Comparison of ENCODE assay signal across 11 mouse cellular contexts in genomic region chr3:89262417-89262816, GRCm38 (mm10). TPM values are rescaled to one million over a fixed set of nuclear protein-coding genes. Genes with fewer than 3 reads are reported as not detected.
DNase-seq lines count a peak whose midpoint lies in the region.
"Had no signal": no experiment of that assay in that cellular context is flagged by ENCODE, and none has a peak within 500 bp of the region (broad histone marks: within the 10 kb centered on the region; RNA-seq: fewer than 3 reads in every experiment).

No protein-coding gene starts in this region.

- H3K27ac ChIP-seq in brown adipose tissue, adult 24 weeks (replicated peaks; ENCODE audit: low read depth, low read length), result peak overlapping the region; percentile 75
- 0 out of 2 replicates have a peak overlapping the region, but pooled peaks have one; percentile 8 for H3K27ac ChIP-seq in limb, embryonic 10.5 days

- H3K4me1 ChIP-seq in brown adipose tissue, adult 24 weeks (ENCODE audit: control insufficient read depth, insufficient read depth, insufficient read length, low read length), result peaks cover 5% of the 10 kb centered on the region; the same call in 1 of the 2 replicates
- peaks cover 31% of the 10 kb centered on the region for H3K4me1 ChIP-seq in limb, embryonic 10.5 days

- H3K36me3 ChIP-seq in limb, embryonic 10.5 days, result no peaks in the 10 kb centered on the region

- no peak overlapping the region for H3K4me3 ChIP-seq in brown adipose tissue, adult 24 weeks (ENCODE audit: insufficient read depth, low read depth, low read length)
- no peak overlapping the region for H3K4me3 ChIP-seq in limb, embryonic 10.5 days

- DNase-seq in kidney, adult 11 months, result peak; percentile 58
- DNase-seq in kidney, adult 8-10 months, result no peak
- peak; percentile 54 to 64 for DNase-seq in heart, postnatal 10 days
- DNase-seq in limb, embryonic 10.5 days (ENCODE audit: low spot score), result no peak
- no peak for DNase-seq in left cerebral cortex, postnatal 36 days (ENCODE audit: low spot score in 2 of 2)
- DNase-seq in spleen, postnatal 36 days (ENCODE audit: low spot score in 2 of 2), result no peak
- DNase-seq in layer of hippocampus, adult 8-10 months (ENCODE audit: low spot score in 2 of 2), result no peak
- DNase-seq: embryo, embryonic 11 days; gastrocnemius, postnatal 10 days; lung, embryonic 14.5 days had no signal

- 70% methylated on average over 10 of the region's 10 CpGs for WGBS in limb, embryonic 10.5 days

- H3K27me3 ChIP-seq in limb, embryonic 10.5 days (ENCODE audit: low read depth, poor library complexity, severe bottlenecking), result 0 out of 2 replicates have a peak, but pooled peaks cover 10% of the 10 kb centered on the region

- H3K9me3 ChIP-seq in limb, embryonic 10.5 days (replicated peaks), result no peaks in the 10 kb centered on the region

- intact Hi-C loops in heart, postnatal 10 days (cut with DNase I), result no loop called here
- intact Hi-C loops in left cerebral cortex, postnatal 36 days (cut with DNase I), result no loop called here

RNA-seq across cellular contexts. Expression of gene Dpm3, which starts 3.3 kb away (rescaled TPM):
- 125 and 130 TPM in 2 replicates for polyA plus RNA-seq in brown adipose tissue, adult 24 weeks (2012; ENCODE audit: insufficient read depth, insufficient read length, missing spikeins)
- 10 to 100 TPM; 60.2 to 64.2 TPM for total RNA-seq in heart, postnatal 10 days (2021)
- polyA plus RNA-seq in limb, embryonic 10.5 days (2016; fragmentation: Nextera tagmentation; extraction: Ambion mirVana), result 82.5 and 84.0 TPM in 2 replicates
- total RNA-seq in left cerebral cortex, postnatal 36 days (2021), result 10 to 100 TPM; 47.0 to 51.7 TPM
- total RNA-seq in layer of hippocampus, adult 8-10 months (2022), result 10 to 100 TPM; 44.2 to 67.3 (median 61.7) TPM

RNA-seq across cellular contexts. Expression of gene Slc50a1, which starts 8.0 kb away (rescaled TPM):
- 28.3 and 33.1 TPM in 2 replicates for polyA plus RNA-seq in brown adipose tissue, adult 24 weeks (2012; ENCODE audit: insufficient read depth, insufficient read length, missing spikeins)
- total RNA-seq in heart, postnatal 10 days (2021), result 10 to 100 TPM; 29.3 to 31.3 TPM
- 33.2 and 41.3 TPM in 2 replicates for polyA plus RNA-seq in limb, embryonic 10.5 days (2016; fragmentation: Nextera tagmentation; extraction: Ambion mirVana)
- total RNA-seq in left cerebral cortex, postnatal 36 days (2021), result 10 to 100 TPM; 34.5 to 39.1 TPM
- 10 to 100 TPM; 51.8 to 69.9 (median 58.2) TPM for total RNA-seq in layer of hippocampus, adult 8-10 months (2022)

RNA-seq across cellular contexts. Expression of gene Trim46, which starts 16.3 kb away (rescaled TPM):
- polyA plus RNA-seq in brown adipose tissue, adult 24 weeks (2012; ENCODE audit: insufficient read depth, insufficient read length, missing spikeins), result not detected in 2 replicates
- 1 to 10 TPM in 1 of 2 experiments, under 1 TPM in 1; 0.77 to 1.1 TPM for total RNA-seq in heart, postnatal 10 days (2021)
- 3.4 and 6.1 TPM in 2 replicates for polyA plus RNA-seq in limb, embryonic 10.5 days (2016; fragmentation: Nextera tagmentation; extraction: Ambion mirVana)
- total RNA-seq in left cerebral cortex, postnatal 36 days (2021), result 10 to 100 TPM; 74.4 to 88.7 TPM
- total RNA-seq in layer of hippocampus, adult 8-10 months (2022), result 10 to 100 TPM; 74.0 to 89.3 (median 80.2) TPM

RNA-seq across cellular contexts. Expression of gene Krtcap2, which starts 16.7 kb away (rescaled TPM):
- 57.6 and 64.8 TPM in 2 replicates for polyA plus RNA-seq in brown adipose tissue, adult 24 weeks (2012; ENCODE audit: insufficient read depth, insufficient read length, missing spikeins)
- total RNA-seq in heart, postnatal 10 days (2021), result 10 to 100 TPM; 84.4 to 88.0 TPM
- 272 and 282 TPM in 2 replicates for polyA plus RNA-seq in limb, embryonic 10.5 days (2016; fragmentation: Nextera tagmentation; extraction: Ambion mirVana)
- total RNA-seq in left cerebral cortex, postnatal 36 days (2021), result 10 to 100 TPM; 59.7 to 64.9 TPM
- total RNA-seq in layer of hippocampus, adult 8-10 months (2022), result 10 to 100 TPM; 73.9 to 82.9 (median 79.4) TPM

RNA-seq across cellular contexts. Expression of gene Efna1, which starts 18.5 kb away (rescaled TPM):
- 5.6 and 6.3 TPM in 2 replicates for polyA plus RNA-seq in brown adipose tissue, adult 24 weeks (2012; ENCODE audit: insufficient read depth, insufficient read length, missing spikeins)
- total RNA-seq in heart, postnatal 10 days (2021), result 10 to 100 TPM; 48.8 to 57.5 TPM
- polyA plus RNA-seq in limb, embryonic 10.5 days (2016; fragmentation: Nextera tagmentation; extraction: Ambion mirVana), result 29.8 and 36.8 TPM in 2 replicates
- 1 to 10 TPM; 4.2 to 7.4 TPM for total RNA-seq in left cerebral cortex, postnatal 36 days (2021)
- 10 to 100 TPM in 2 of 4 experiments, 1 to 10 TPM in 2; 7.9 to 12.6 (median 10.5) TPM for total RNA-seq in layer of hippocampus, adult 8-10 months (2022)

Comparison
In these comparisons a context has a peak if more than half of its experiments do, and no peak if none do; other contexts are left out.
1. DNase-seq: peak in kidney, adult 11 months (single experiment) and heart, postnatal 10 days (2 of 2); none in kidney, adult 8-10 months (0 of 2), limb, embryonic 10.5 days (single experiment), left cerebral cortex, postnatal 36 days (0 of 2), spleen, postnatal 36 days (0 of 2) and layer of hippocampus, adult 8-10 months (0 of 2).
2. RNA of gene Trim46, which starts 16.3 kb away (total RNA-seq): 74.4 to 88.7 TPM in left cerebral cortex, postnatal 36 days and 74.0 to 89.3 TPM in layer of hippocampus, adult 8-10 months; 0.77 to 1.1 TPM in heart, postnatal 10 days; every median in the first group is over 10 times any median in the second.